Mouse (Mus musculus): Measurements from ENCODE around the gene Ttc29. TPM values are rescaled to one million over a fixed set of nuclear protein-coding genes. Genes with fewer than 3 reads are reported as not detected.
A peak's percentile ranks its signal among the peaks of the same experiment; 100 is the strongest.

The Ttc29 gene
- polyA plus RNA-seq, 1 experiment from 2014 or later = not detected

- peak overlapping the region; percentile 50 for H3K4me2 ChIP-seq (replicated peaks)
- H3K27ac ChIP-seq = no peak overlapping the region
- under 1% methylated on average over 8 of the region's 8 CpGs for WGBS
- H3K9me3 ChIP-seq = no peaks in the 10 kb centered on the region
- H3K36me3 ChIP-seq = no peaks in the 10 kb centered on the region
- H3K9ac ChIP-seq = peak overlapping the region; percentile 33; the same call in 1 of the 2 replicates
- H3K4me3 ChIP-seq = peak overlapping the region; percentile 29
- peaks cover 85% of the 10 kb centered on the region for H3K27me3 ChIP-seq (replicated peaks)
- ATAC-seq (ENCODE audit: low FRiP score, low read depth) = no peak
- H3K4me1 ChIP-seq = peaks cover 14% of the 10 kb centered on the region
Observed at GRCm38 (mm10) chr8:78427769-78428130, 214.7 kb downstream of the Ttc29 start.

GRCm38 (mm10) chr8:78428148-78428547, 215.1 kb downstream of the Ttc29 start:
- Histone ChIP-seq H3K36me3 (no peaks in the 10 kb centered on the region), H3K27ac (no peak overlapping the region), H3K4me2 (replicated peaks) (peak overlapping the region; percentile 50), H3K9ac (no peak overlapping the region), H3K4me1 (peaks cover 14% of the 10 kb centered on the region), H3K4me3 (no peak overlapping the region), H3K9me3 (no peaks in the 10 kb centered on the region), H3K27me3 (replicated peaks) (peaks cover 83% of the 10 kb centered on the region)
- ATAC-seq (ENCODE audit: low FRiP score, low read depth) = 0 out of 2 replicates have a peak, but pooled peaks have one; percentile 11
- 3% methylated on average over 11 of the region's 11 CpGs for WGBS

GRCm38 (mm10) chr8:78431356-78431755, 218.3 kb downstream of the Ttc29 start:
- Histone ChIP-seq H3K36me3 (no peaks in the 10 kb centered on the region), H3K27ac (no peak overlapping the region), H3K4me3 (no peak overlapping the region), H3K27me3 (replicated peaks) (peaks cover 81% of the 10 kb centered on the region), H3K4me2 (replicated peaks) (peak overlapping the region; percentile 14; the same call in 1 of the 2 replicates), H3K9me3 (no peaks in the 10 kb centered on the region), H3K4me1 (peaks cover 32% of the 10 kb centered on the region), H3K9ac (no peak overlapping the region)
- ATAC-seq (ENCODE audit: low FRiP score, low read depth) = no peak
- WGBS = 2% methylated on average over 4 of the region's 4 CpGs

GRCm38 (mm10) chr8:78432451-78432850, 219.4 kb downstream of the Ttc29 start:
- no peak overlapping the region; the same call in 1 of the 2 replicates for H3K4me2 ChIP-seq (replicated peaks)
- WGBS = 14% methylated on average over 1 of the region's 1 CpGs
- peaks cover 32% of the 10 kb centered on the region for H3K4me1 ChIP-seq
- no peaks in the 10 kb centered on the region for H3K9me3 ChIP-seq
- H3K27ac ChIP-seq = no peak overlapping the region
- no peak overlapping the region for H3K9ac ChIP-seq
- peaks cover 81% of the 10 kb centered on the region for H3K27me3 ChIP-seq (replicated peaks)
- ATAC-seq (ENCODE audit: low FRiP score, low read depth) = no peak
- H3K36me3 ChIP-seq = no peaks in the 10 kb centered on the region
- peak overlapping the region; percentile 7; the same call in 1 of the 2 replicates for H3K4me3 ChIP-seq

GRCm38 (mm10) chr8:78433318-78433717, 220.2 kb downstream of the Ttc29 start:
- Histone ChIP-seq H3K4me3 (peak overlapping the region; percentile 17; the same call in 1 of the 2 replicates), H3K27me3 (replicated peaks) (peaks cover 81% of the 10 kb centered on the region), H3K9ac (no peak overlapping the region), H3K36me3 (no peaks in the 10 kb centered on the region), H3K4me1 (peaks cover 37% of the 10 kb centered on the region), H3K27ac (no peak overlapping the region), H3K4me2 (replicated peaks) (no peak overlapping the region; the same call in 1 of the 2 replicates), H3K9me3 (no peaks in the 10 kb centered on the region)
- no peak for ATAC-seq (ENCODE audit: low FRiP score, low read depth)
- 10% methylated on average over 5 of the region's 5 CpGs for WGBS

GRCm38 (mm10) chr8:78434340-78434739, 221.2 kb downstream of the Ttc29 start:
- H3K9ac ChIP-seq = peak overlapping the region; percentile 55
- H3K27ac ChIP-seq = 0 out of 2 replicates have a peak overlapping the region, but pooled peaks have one; percentile 7

GRCm38 (mm10) chr8:78434823-78435623, 221.9 kb downstream of the Ttc29 start:
- WGBS = under 1% methylated on average over 59 of the region's 62 CpGs
- Histone ChIP-seq H3K27me3 (replicated peaks) (peaks cover 84% of the 10 kb centered on the region), H3K9ac (peak overlapping the region; percentile 55), H3K4me3 (peak overlapping the region; percentile 46), H3K4me2 (replicated peaks) (peak overlapping the region; percentile 80), H3K27ac (peak overlapping the region; percentile 7; the same call in 1 of the 2 replicates), H3K36me3 (no peaks in the 10 kb centered on the region), H3K9me3 (no peaks in the 10 kb centered on the region), H3K4me1 (peaks cover 38% of the 10 kb centered on the region)
- no peak for ATAC-seq (ENCODE audit: low FRiP score, low read depth)

More at GRCm38 (mm10) chr8:78434340-78434739, 221.2 kb downstream of the Ttc29 start:
- H3K27me3 ChIP-seq (replicated peaks) = peaks cover 85% of the 10 kb centered on the region
- no peaks in the 10 kb centered on the region for H3K9me3 ChIP-seq
- H3K4me3 ChIP-seq = peak overlapping the region; percentile 46
- H3K36me3 ChIP-seq = no peaks in the 10 kb centered on the region
- no peak for ATAC-seq (ENCODE audit: low FRiP score, low read depth)
- WGBS = 2% methylated on average over 8 of the region's 8 CpGs
- H3K4me1 ChIP-seq = peaks cover 38% of the 10 kb centered on the region
- peak overlapping the region; percentile 80 for H3K4me2 ChIP-seq (replicated peaks)

- Histone ChIP-seq H3K4me2 (replicated peaks) (peak overlapping the region; percentile 80), H3K27ac (peak overlapping the region; percentile 7; the same call in 1 of the 2 replicates), H3K9me3 (no peaks in the 10 kb centered on the region), H3K27me3 (replicated peaks) (peaks cover 85% of the 10 kb centered on the region), H3K9ac (peak overlapping the region; percentile 55; the same call in 1 of the 2 replicates), H3K36me3 (no peaks in the 10 kb centered on the region), H3K4me1 (peaks cover 38% of the 10 kb centered on the region), H3K4me3 (peak overlapping the region; percentile 46)
- under 1% methylated on average over 18 of the region's 18 CpGs for WGBS
- ATAC-seq (ENCODE audit: low FRiP score, low read depth) = no peak
Observed at GRCm38 (mm10) chr8:78435624-78435960, 222.5 kb downstream of the Ttc29 start.

- H3K9me3 ChIP-seq = no peaks in the 10 kb centered on the region
- WGBS = under 1% methylated on average over 54 of the region's 54 CpGs
- H3K27ac ChIP-seq = peak within 1 kb of the TSS; percentile 20; the same call in 1 of the 2 replicates
- H3K4me2 ChIP-seq (replicated peaks) = peak within 1 kb of the TSS; percentile 80
- peak within 1 kb of the TSS; percentile 46 for H3K4me3 ChIP-seq
- H3K9ac ChIP-seq = peak within 1 kb of the TSS; percentile 55
- peaks cover 38% of the 10 kb centered on the region for H3K4me1 ChIP-seq
- H3K36me3 ChIP-seq = no peaks in the 10 kb centered on the region
- ATAC-seq (ENCODE audit: low FRiP score, low read depth) = peak; percentile 59
- H3K27me3 ChIP-seq (replicated peaks) = peaks cover 86% of the 10 kb centered on the region
Observed at GRCm38 (mm10) chr8:78436071-78436651, 223.1 kb downstream of the Ttc29 start, which contains the start of gene Pou4f2. TSS of gene Pou4f2 (minus strand) at chr8:78436645.

GRCm38 (mm10) chr8:78436661-78437060, 223.6 kb downstream of the Ttc29 start:
- 1% methylated on average over 20 of the region's 25 CpGs for WGBS
- ATAC-seq (ENCODE audit: low FRiP score, low read depth) = peak; percentile 32; the same call in 1 of the 2 replicates
- Histone ChIP-seq H3K9me3 (no peaks in the 10 kb centered on the region), H3K9ac (peak overlapping the region; percentile 55), H3K27me3 (replicated peaks) (peaks cover 87% of the 10 kb centered on the region), H3K4me1 (peaks cover 38% of the 10 kb centered on the region), H3K4me2 (replicated peaks) (peak overlapping the region; percentile 80), H3K27ac (no peak overlapping the region), H3K4me3 (peak overlapping the region; percentile 46), H3K36me3 (no peaks in the 10 kb centered on the region)

GRCm38 (mm10) chr8:78437140-78438045, 224.3 kb downstream of the Ttc29 start:
- Histone ChIP-seq H3K4me2 (replicated peaks) (peak overlapping the region; percentile 80), H3K9me3 (no peaks in the 10 kb centered on the region), H3K4me1 (peaks cover 38% of the 10 kb centered on the region), H3K27me3 (replicated peaks) (peaks cover 82% of the 10 kb centered on the region), H3K4me3 (peak overlapping the region; percentile 46), H3K36me3 (no peaks in the 10 kb centered on the region), H3K27ac (no peak overlapping the region), H3K9ac (0 out of 2 replicates have a peak overlapping the region, but pooled peaks have one; percentile 17)
- peak; percentile 52 for ATAC-seq (ENCODE audit: low FRiP score, low read depth)
- WGBS = under 1% methylated on average over 32 of the region's 32 CpGs
